Mouse (Mus musculus) liver, embryonic 13.5 days (tissue): ENCODE results near the gene Zmiz2. TPM values are rescaled to one million over a fixed set of nuclear protein-coding genes. Genes with fewer than 3 reads are reported as not detected.

Source experiments
- ATAC-seq: fragments of 200-750 bp; cut with Nextera tagmentation; 2 replicates; pipeline ENCODE4 v1.8.0; 2017; ENCODE audit warnings: low read depth, mild to moderate bottlenecking, moderate number of reproducible peaks, moderate library complexity
- DNase-seq: peaks from one replicate; pipeline ENCODE4 v3.0.0; 2022
- H3K27ac ChIP-seq: fragments of 300-500 bp; sonication (generic); 2 replicates; pipeline ENCODE4 v1.5.1; 2015; ENCODE audit warnings: moderate library complexity, mild to moderate bottlenecking, inconsistent platforms
- H3K27me3 ChIP-seq: fragments of 300-500 bp; sonication (generic); 2 replicates; pipeline ENCODE4 v1.6.1; 2015; ENCODE audit warnings: mild to moderate bottlenecking, inconsistent platforms
- H3K36me3 ChIP-seq: fragments of 300-500 bp; sonication (generic); 2 replicates; pipeline ENCODE4 v1.6.1; 2015; ENCODE audit warnings: mild to moderate bottlenecking, inconsistent platforms
- H3K4me1 ChIP-seq: fragments of 300-500 bp; sonication (generic); replicated peaks from 2 replicates; pipeline ENCODE4 v1.6.1; 2015; ENCODE audit warnings: inconsistent platforms
- H3K4me2 ChIP-seq: fragments of 300-500 bp; sonication (generic); 2 replicates; pipeline ENCODE4 v1.6.1; 2015; ENCODE audit warnings: inconsistent platforms, mild to moderate bottlenecking, moderate library complexity
- H3K4me3 ChIP-seq: fragments of 300-500 bp; sonication (generic); replicated peaks from 2 replicates; pipeline ENCODE4 v1.5.1; 2015; ENCODE audit warnings: mild to moderate bottlenecking, inconsistent platforms
- H3K9ac ChIP-seq: fragments of 300-500 bp; sonication (generic); 2 replicates; pipeline ENCODE4 v1.6.1; 2015; ENCODE audit warnings: mild to moderate bottlenecking, inconsistent platforms
- H3K9me3 ChIP-seq: fragments of 300-500 bp; sonication (generic); replicated peaks from 2 replicates; pipeline ENCODE4 v1.6.1; 2016; ENCODE audit warnings: inconsistent platforms
- WGBS: fragments of 180-500 bp; shearing (Covaris S2); methylation state at CpG from one replicate; pipeline ENCODE4 v1.1.7; 2015; ENCODE audit not compliant: insufficient replicate concordance; 5-methylcytosine and 5-hydroxymethylcytosine counted together
- polyA plus RNA-seq: library from polyadenylated mRNA; unstranded; fragments of >200 nt; fragmentation: Nextera tagmentation; extraction: Ambion mirVana; gene quantifications from 2 replicates; pipeline ENCODE4 v1.2.1, GENCODE M21; 2015

Zmiz2 gene
- polyA plus RNA-seq, 1 experiment from 2014 or later, result 4.7 TPM

DNA sequence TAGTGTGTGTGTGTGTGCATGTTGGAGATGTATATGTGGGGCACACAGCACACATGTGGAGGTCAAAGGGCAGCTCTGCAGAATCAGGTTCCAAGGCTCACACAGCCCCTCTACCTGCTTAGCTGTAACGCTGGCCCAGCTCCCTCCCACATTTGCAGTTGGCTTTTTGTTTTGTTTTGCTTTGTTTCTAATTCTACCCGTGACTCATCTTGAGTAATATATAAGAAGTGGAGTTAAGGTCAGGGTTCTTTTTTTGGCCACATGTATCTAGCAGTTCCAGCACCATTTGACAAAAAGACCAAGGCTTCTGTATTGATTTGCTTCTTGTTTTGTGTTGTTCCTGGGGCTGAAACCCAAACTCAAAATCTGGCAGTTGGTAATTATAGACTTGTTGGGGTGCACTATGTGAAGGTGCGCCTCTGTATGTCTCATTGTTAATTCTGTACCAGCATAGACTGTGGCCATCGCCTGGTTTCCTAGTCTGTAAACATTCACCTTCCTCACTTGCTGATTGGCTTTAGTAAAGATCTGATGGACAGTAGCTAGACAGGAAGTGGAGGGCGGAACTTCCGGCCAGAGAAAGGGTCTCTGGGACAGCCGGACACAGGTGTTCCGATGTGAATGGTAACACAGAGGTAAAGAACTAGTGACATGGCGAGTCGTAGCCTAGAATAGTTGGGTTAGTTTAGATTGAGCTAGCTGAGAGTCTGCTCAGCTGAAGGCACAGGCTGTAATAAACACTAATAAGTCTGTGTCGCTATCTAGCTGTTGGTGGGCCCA, 17.3 kb upstream of the Zmiz2 start:
- 71% methylated on average over 11 of the region's 11 CpGs for WGBS
- Histone ChIP-seq H3K27me3 (no peaks in the 10 kb centered on the region), H3K4me1 (peaks cover 4% of the 10 kb centered on the region; the same call in 1 of the 2 replicates), H3K27ac (no peak overlapping the region), H3K36me3 (no peaks in the 10 kb centered on the region), H3K4me3 (no peak overlapping the region), H3K9me3 (no peaks in the 10 kb centered on the region), H3K9ac (no peak overlapping the region), H3K4me2 (no peak overlapping the region)
- ATAC-seq (no peak), DNase-seq (no peak)

DNA sequence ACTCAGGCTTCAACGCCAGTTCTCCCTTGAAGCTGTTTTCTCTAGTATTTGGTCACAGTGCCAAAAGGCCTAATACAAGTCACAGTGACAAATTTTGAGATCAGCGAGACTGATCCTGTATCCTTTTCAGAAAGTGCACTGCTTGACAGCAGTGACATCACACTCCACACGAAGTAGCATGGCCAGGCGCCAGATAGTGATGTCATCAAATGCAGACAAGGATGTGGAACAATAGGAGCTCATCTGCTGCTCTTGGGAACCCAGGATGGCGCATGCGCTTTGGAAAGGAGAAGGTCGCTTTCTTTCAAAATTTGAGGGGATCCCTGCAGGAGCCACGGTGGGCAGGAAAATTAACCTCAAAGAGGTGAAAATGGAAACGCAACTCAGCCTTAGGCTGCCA, 16.1 kb upstream of the Zmiz2 start:
- DNase-seq, result no peak
- ATAC-seq, result no peak
- H3K27me3 ChIP-seq, result no peaks in the 10 kb centered on the region

DNA sequence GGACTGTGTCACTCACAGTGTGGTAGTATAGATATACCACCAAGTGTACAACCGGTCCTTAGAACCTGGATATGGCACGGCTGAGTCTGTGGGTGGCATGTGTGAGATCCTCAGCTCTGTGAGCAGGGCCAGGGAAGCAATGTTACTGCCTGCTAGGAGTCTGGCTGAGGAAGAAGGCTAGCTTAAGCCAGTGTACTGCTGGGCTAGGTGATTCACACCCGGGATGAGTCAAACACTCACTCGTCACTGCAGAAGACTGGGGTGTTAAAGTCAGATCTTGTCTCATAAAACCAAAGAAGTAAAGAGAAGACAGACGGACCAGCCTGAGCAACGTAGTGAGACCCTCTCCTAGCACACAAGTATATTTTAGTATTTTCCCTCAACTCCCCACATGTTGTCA, 8.0 kb upstream of the Zmiz2 start:
- Histone ChIP-seq H3K4me3 (no peak overlapping the region), H3K9me3 (no peaks in the 10 kb centered on the region), H3K4me2 (no peak overlapping the region), H3K27me3 (no peaks in the 10 kb centered on the region), H3K4me1 (no peaks in the 10 kb centered on the region), H3K27ac (no peak overlapping the region), H3K36me3 (no peaks in the 10 kb centered on the region), H3K9ac (no peak overlapping the region)
- no peak for ATAC-seq
- no peak for DNase-seq
- 76% methylated on average over 6 of the region's 6 CpGs for WGBS

More for the DNA sequence above, 16.1 kb upstream of the Zmiz2 start:
- H3K27ac ChIP-seq, result no peak overlapping the region
- H3K36me3 ChIP-seq, result no peaks in the 10 kb centered on the region
- no peak overlapping the region for H3K4me3 ChIP-seq
- peaks cover 4% of the 10 kb centered on the region; the same call in 1 of the 2 replicates for H3K4me1 ChIP-seq
- no peaks in the 10 kb centered on the region for H3K9me3 ChIP-seq
- 77% methylated on average over 9 of the region's 9 CpGs for WGBS
- no peak overlapping the region for H3K9ac ChIP-seq
- no peak overlapping the region for H3K4me2 ChIP-seq

DNA sequence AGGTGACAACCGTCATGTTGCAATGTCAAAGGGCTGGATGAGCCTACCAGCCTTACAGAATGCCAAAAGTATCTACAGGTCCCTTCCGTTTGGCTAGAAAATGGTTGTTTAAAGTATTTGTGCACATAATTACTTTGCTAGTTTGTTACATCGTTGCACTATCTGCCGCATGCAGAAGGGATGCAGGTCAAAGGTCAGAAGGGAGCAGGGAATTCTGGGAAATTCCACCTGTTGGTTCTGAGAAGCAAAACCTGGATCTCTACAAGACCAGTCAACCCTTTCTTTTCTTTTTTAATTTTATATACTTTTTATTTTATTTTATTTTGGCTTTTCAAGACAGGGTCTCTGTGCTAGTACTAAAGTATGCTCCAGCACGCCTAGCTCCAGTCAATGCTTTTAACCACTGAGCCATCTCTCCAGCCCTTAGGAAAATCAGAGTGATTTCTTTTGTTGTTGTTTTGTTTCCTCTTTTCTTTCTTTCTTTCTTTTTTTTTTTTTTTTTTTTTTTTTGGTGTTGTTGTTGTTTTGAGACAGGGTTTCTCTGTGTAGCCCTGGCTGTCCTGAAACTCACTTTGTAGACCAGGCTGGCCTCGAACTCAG, 648 bp upstream of the Zmiz2 start:
- peak overlapping the region; percentile 87 for H3K27ac ChIP-seq

DNA sequence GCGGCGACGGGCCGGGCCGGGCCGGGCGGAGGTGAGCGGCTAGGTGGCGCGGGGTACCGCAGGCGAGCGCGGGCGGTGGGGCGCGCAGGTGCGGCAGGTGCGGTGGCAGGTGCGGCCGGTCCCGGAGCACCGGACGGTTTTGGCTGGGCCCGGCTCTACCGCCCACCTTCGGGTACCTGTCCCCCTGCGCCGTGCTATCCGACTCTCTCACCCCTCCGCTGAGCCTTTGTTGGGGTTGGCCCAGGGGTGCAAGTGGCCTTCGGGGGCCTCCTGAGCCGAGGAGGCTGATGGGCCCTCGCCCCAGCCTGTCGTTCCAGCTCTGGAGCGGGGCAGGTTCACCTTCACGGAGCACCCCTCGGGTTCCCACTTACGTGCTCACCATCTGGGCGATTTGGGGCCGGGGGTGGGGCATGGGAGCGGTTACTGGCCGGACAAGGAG, 628 bp downstream of the Zmiz2 start:
- peak overlapping the region; percentile 92 for H3K4me3 ChIP-seq
- DNase-seq (no peak), ATAC-seq (peak; percentile 7; the same call in 1 of the 2 replicates)
- WGBS, result under 1% methylated on average over 18 of the region's 43 CpGs
- H3K4me2 ChIP-seq, result peak overlapping the region; percentile 91
- H3K27me3 ChIP-seq, result no peaks in the 10 kb centered on the region
- H3K9ac ChIP-seq, result peak overlapping the region; percentile 94
- peak overlapping the region; percentile 66 for H3K27ac ChIP-seq
- H3K4me1 ChIP-seq, result peaks cover 37% of the 10 kb centered on the region
- H3K36me3 ChIP-seq, result peaks cover 15% of the 10 kb centered on the region
- no peaks in the 10 kb centered on the region for H3K9me3 ChIP-seq

More for the DNA sequence above, 648 bp upstream of the Zmiz2 start:
- Histone ChIP-seq H3K4me2 (peak overlapping the region; percentile 91), H3K9ac (peak overlapping the region; percentile 94; the same call in 1 of the 2 replicates), H3K4me3 (peak overlapping the region; percentile 92), H3K9me3 (no peaks in the 10 kb centered on the region), H3K4me1 (peaks cover 37% of the 10 kb centered on the region), H3K27me3 (no peaks in the 10 kb centered on the region), H3K36me3 (peaks cover 12% of the 10 kb centered on the region)
- ATAC-seq (no peak), DNase-seq (no peak)
- WGBS, result 75% methylated on average over 6 of the region's 6 CpGs

DNA sequence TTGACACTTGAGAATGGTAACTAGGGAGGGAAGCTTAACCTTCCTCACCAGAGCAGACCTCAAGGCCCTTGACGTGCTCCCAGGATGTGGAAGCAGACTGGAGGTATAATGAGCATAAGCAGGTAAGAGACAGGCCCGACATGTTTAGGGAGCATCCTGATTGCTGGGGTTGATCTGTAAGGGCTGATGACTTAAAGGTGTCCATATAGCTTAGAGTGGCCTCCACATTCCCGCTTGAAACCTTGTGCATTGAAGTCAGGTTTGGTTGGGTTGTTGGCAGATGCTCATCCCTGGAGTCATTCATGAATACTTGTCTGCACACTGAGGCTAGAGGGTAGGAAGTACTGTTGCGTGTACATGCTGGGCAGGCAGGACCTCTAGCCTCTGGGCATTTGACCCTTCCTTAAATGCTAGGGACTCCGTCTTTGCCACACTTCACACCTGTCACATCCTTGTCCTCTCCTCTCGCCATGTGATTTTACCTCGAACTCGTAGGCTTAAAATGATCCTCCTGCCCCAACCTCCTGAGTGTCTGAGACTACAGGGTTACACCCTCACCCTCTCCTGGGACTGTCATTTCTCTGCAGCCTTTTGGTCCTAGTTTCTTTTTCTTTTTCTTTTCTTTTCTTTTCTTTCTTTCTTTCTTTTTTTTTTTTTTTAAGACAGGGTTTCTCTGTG, 1.6 kb downstream of the Zmiz2 start:
- Histone ChIP-seq H3K4me2 (peak overlapping the region; percentile 91), H3K27ac (peak overlapping the region; percentile 7; the same call in 1 of the 2 replicates), H3K36me3 (peaks cover 25% of the 10 kb centered on the region), H3K27me3 (no peaks in the 10 kb centered on the region), H3K4me3 (peak overlapping the region; percentile 92), H3K9me3 (no peaks in the 10 kb centered on the region), H3K9ac (peak overlapping the region; percentile 94), H3K4me1 (peaks cover 37% of the 10 kb centered on the region)
- DNase-seq (no peak), ATAC-seq (no peak)
- WGBS, result 78% methylated on average over 8 of the region's 8 CpGs

DNA sequence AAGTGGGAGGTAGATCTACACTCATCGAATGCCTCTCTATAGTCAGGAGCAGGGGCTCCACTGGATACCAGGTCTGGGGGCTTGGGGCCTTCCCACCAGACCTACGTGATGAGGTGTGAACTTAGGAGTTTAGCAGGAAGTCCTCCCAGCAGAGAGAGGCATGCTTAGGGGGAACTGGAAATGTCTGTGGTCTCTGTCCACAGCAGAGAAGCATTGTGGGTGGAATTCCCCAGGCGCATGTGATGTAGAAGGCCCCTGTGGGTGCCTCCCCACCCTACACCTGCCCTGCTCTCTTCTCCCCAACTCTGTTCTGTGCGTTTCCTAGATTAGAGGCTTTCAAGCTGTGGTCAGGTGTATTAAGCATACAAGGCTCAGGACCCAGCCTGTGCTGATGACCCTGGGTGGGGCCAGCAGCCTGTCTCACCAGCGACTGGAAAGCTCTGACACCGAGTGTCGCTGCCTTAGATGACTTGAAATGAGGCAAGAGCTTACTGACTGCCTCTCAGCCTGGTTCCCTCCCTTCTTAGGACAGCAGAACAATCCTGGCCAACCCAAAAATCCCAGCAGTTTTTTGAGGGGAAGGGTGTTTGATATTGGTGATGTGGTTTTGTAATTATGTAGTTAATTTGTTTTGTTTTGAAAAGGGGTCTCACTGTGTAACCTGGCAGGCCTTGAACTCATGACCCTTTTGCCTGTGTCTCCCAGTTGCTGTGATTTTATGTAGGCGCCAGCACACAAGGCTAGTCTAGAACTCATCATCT, 2.8 kb downstream of the Zmiz2 start:
- WGBS, result 62% methylated on average over 8 of the region's 8 CpGs
- ATAC-seq, result no peak
- peak overlapping the region; percentile 39; the same call in 1 of the 2 replicates for H3K9ac ChIP-seq

DNA sequence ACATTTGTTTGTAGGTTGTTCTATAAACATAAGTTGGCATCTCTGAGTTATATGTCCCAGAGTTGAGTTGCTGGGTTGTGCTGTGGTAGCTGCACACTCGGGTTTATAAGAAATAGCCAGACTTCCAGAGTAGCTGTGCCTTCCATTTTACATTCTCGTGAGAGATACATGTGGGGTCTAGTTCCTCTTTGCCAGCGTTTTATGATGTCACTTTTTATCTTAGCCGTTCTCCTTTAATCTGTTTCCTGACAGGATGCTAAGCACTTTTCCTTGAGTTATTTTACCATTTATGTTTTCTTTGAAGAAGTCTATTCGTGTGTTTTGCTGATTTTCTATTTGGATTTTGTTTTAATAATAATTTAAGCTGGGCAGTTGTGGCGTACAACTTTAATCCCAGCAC, 4.0 kb downstream of the Zmiz2 start:
- Histone ChIP-seq H3K4me1 (peaks cover 37% of the 10 kb centered on the region), H3K9ac (no peak overlapping the region), H3K9me3 (no peaks in the 10 kb centered on the region), H3K27ac (no peak overlapping the region), H3K27me3 (no peaks in the 10 kb centered on the region), H3K4me3 (no peak overlapping the region), H3K36me3 (peaks cover 48% of the 10 kb centered on the region), H3K4me2 (no peak overlapping the region)
- DNase-seq (no peak), ATAC-seq (no peak)
- 33% methylated on average over 6 of the region's 6 CpGs for WGBS

More for the DNA sequence above, 2.8 kb downstream of the Zmiz2 start:
- H3K4me2 ChIP-seq, result no peak overlapping the region
- H3K36me3 ChIP-seq, result peaks cover 37% of the 10 kb centered on the region
- H3K27me3 ChIP-seq, result no peaks in the 10 kb centered on the region
- H3K4me1 ChIP-seq, result peaks cover 37% of the 10 kb centered on the region
- no peaks in the 10 kb centered on the region for H3K9me3 ChIP-seq
- no peak overlapping the region for H3K27ac ChIP-seq
- DNase-seq, result no peak
- no peak overlapping the region for H3K4me3 ChIP-seq

DNA sequence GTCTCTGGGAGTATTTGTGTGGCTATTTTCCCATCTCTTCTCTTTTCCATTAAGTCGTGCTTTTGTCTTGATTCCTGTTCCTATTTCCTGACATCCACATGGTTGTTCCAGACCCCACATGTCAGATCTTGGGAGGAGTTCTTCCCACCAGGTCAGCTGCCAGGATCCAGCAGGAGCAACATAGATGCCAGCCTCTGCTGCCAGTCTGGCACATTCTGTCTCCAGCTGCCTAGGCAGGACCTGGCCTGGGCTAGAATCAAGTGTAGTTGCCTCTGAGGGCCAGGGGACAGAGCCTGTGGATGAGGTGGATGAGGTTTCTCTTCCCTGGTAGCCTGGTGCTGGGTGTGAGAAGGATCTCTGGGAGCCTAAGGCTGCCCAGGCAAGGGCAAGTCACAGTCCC, 5.0 kb downstream of the Zmiz2 start:
- no peak overlapping the region for H3K4me2 ChIP-seq
- 46% methylated on average over 1 of the region's 1 CpGs for WGBS
- no peak overlapping the region for H3K27ac ChIP-seq
- ATAC-seq (no peak), DNase-seq (no peak)
- H3K36me3 ChIP-seq, result peaks cover 59% of the 10 kb centered on the region
- no peak overlapping the region for H3K4me3 ChIP-seq
- H3K9ac ChIP-seq, result no peak overlapping the region
- H3K27me3 ChIP-seq, result no peaks in the 10 kb centered on the region
- no peaks in the 10 kb centered on the region for H3K9me3 ChIP-seq
- peaks cover 34% of the 10 kb centered on the region for H3K4me1 ChIP-seq

DNA sequence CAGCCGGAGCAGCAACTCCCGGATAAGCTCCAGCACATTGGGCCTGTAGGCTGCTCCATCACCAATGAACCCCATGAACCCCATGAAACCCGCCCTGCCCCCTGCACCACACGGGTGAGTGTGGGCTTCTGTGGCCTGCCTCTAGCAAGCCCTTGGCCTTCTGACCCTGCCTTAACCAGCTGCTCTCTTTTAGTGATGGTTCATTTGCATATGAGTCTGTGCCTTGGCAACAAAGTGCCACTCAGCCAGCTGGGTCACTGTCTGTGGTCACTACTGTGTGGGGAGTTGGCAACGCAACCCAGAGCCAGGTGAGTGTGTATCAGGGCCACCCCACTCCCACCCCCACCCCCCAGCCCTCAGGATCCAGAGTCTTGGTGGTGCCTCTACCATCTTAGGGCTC, 6.7 kb downstream of the Zmiz2 start:
- no peak overlapping the region for H3K4me2 ChIP-seq
- no peaks in the 10 kb centered on the region for H3K9me3 ChIP-seq
- H3K4me3 ChIP-seq, result no peak overlapping the region
- WGBS, result 75% methylated on average over 5 of the region's 5 CpGs
- no peak overlapping the region for H3K27ac ChIP-seq
- no peak overlapping the region for H3K9ac ChIP-seq
- peaks cover 74% of the 10 kb centered on the region for H3K36me3 ChIP-seq
- no peak for ATAC-seq
- peaks cover 23% of the 10 kb centered on the region for H3K4me1 ChIP-seq
- no peak for DNase-seq
- H3K27me3 ChIP-seq, result no peaks in the 10 kb centered on the region

DNA sequence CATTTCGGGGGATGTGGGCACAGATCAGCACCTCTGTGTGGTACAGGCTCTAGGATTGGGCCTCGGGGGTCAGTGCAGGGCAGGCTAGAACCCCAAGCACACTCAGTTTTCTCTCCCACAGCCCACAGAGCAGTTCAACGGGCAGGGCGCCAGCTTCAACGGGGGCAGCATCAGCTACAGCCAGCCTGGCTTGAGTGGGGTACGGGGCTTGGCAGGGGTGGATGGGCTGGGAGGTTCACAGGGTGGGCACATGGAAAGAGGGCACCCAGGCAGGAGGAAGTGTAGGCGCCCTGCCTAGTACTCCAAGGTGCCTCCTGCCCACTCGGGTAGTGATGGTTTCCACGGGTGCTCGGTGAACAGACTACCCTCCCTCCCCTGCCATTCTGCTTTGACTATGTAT, 9.3 kb downstream of the Zmiz2 start:
- Histone ChIP-seq H3K4me1 (no peaks in the 10 kb centered on the region; the same call in 1 of the 2 replicates), H3K9ac (no peak overlapping the region), H3K9me3 (no peaks in the 10 kb centered on the region), H3K27me3 (no peaks in the 10 kb centered on the region), H3K36me3 (peaks cover 88% of the 10 kb centered on the region), H3K27ac (no peak overlapping the region), H3K4me2 (no peak overlapping the region), H3K4me3 (no peak overlapping the region)
- DNase-seq, result no peak
- 78% methylated on average over 10 of the region's 10 CpGs for WGBS
- no peak for ATAC-seq
